Mouse (Mus musculus) forebrain, embryonic 15.5 days (tissue): ENCODE measurements around the gene Mpp3. TPM values are rescaled to one million over a fixed set of nuclear protein-coding genes. Genes with fewer than 3 reads are reported as not detected.

Experiments
- ATAC-seq: fragments of 200-750 bp; cut with Nextera tagmentation; replicated peaks from 2 replicates; pipeline ENCODE4 v1.8.0; 2017; ENCODE audit warnings: mild to moderate bottlenecking, moderate TSS enrichment, moderate library complexity
- H3K27ac ChIP-seq: fragments of 300-500 bp; sonication (generic); replicated peaks from 2 replicates; pipeline ENCODE4 v1.5.1; 2015; ENCODE audit warnings: mild to moderate bottlenecking, inconsistent platforms
- H3K27me3 ChIP-seq: fragments of 300-500 bp; sonication (generic); 2 replicates; pipeline ENCODE4 v1.6.1; 2015; ENCODE audit warnings: inconsistent platforms
- H3K36me3 ChIP-seq: fragments of 300-500 bp; sonication (generic); 2 replicates; pipeline ENCODE4 v1.6.1; 2015; ENCODE audit warnings: mild to moderate bottlenecking, inconsistent platforms
- H3K4me1 ChIP-seq: fragments of 300-500 bp; sonication (generic); 2 replicates; pipeline ENCODE4 v1.6.1; 2015; ENCODE audit warnings: inconsistent platforms
- H3K4me2 ChIP-seq: fragments of 300-500 bp; sonication (generic); replicated peaks from 2 replicates; pipeline ENCODE4 v1.6.1; 2015; ENCODE audit warnings: mild to moderate bottlenecking, inconsistent platforms
- H3K4me3 ChIP-seq: fragments of 300-500 bp; sonication (generic); 2 replicates; pipeline ENCODE4 v1.5.1; 2015; ENCODE audit warnings: mild to moderate bottlenecking, inconsistent platforms
- H3K9ac ChIP-seq: fragments of 300-500 bp; sonication (generic); replicated peaks from 2 replicates; pipeline ENCODE4 v1.6.1; 2015; ENCODE audit warnings: mild to moderate bottlenecking, inconsistent platforms
- H3K9me3 ChIP-seq: fragments of 300-500 bp; sonication (generic); 2 replicates; pipeline ENCODE4 v1.6.1; 2016; ENCODE audit warnings: inconsistent platforms
- WGBS: fragments of 180-500 bp; shearing (Covaris S2); methylation state at CpG from one replicate; pipeline ENCODE4 v1.1.7; 2015; ENCODE audit warnings: mixed read lengths; 5-methylcytosine and 5-hydroxymethylcytosine counted together
- polyA plus RNA-seq: library from polyadenylated mRNA; unstranded; fragments of >200 nt; fragmentation: Nextera tagmentation; extraction: Ambion mirVana; gene quantifications from 2 replicates; pipeline ENCODE4 v1.2.1, GENCODE M21; 2015

Mpp3 gene
- polyA plus RNA-seq, 1 experiment from 2014 or later: 48.5 TPM

GRCm38 (mm10) chr11:101971410-101971809, 56.9 kb downstream of the Mpp3 start:
- Histone ChIP-seq H3K4me2 (no peak overlapping the region), H3K36me3 (no peaks in the 10 kb centered on the region), H3K4me3 (no peak overlapping the region), H3K27ac (no peak overlapping the region), H3K9ac (no peak overlapping the region), H3K4me1 (peaks cover 5% of the 10 kb centered on the region), H3K9me3 (no peaks in the 10 kb centered on the region), H3K27me3 (peaks cover 6% of the 10 kb centered on the region; the same call in 1 of the 2 replicates)
- WGBS: 50% methylated on average over 3 of the region's 3 CpGs
- ATAC-seq: no peak

- Histone ChIP-seq H3K27ac (no peak overlapping the region), H3K9ac (no peak overlapping the region), H3K36me3 (no peaks in the 10 kb centered on the region), H3K4me1 (peaks cover 5% of the 10 kb centered on the region), H3K27me3 (peaks cover 22% of the 10 kb centered on the region), H3K9me3 (no peaks in the 10 kb centered on the region), H3K4me2 (no peak overlapping the region), H3K4me3 (no peak overlapping the region)
- WGBS: 80% methylated on average over 13 of the region's 13 CpGs
- no peak for ATAC-seq
These were observed 58.4 kb downstream of the Mpp3 start for GRCm38 (mm10) chr11:101969835-101970234.

- Histone ChIP-seq H3K27ac (no peak overlapping the region), H3K9me3 (no peaks in the 10 kb centered on the region), H3K4me2 (no peak overlapping the region), H3K27me3 (peaks cover 32% of the 10 kb centered on the region), H3K4me1 (peaks cover 12% of the 10 kb centered on the region), H3K4me3 (no peak overlapping the region), H3K36me3 (no peaks in the 10 kb centered on the region), H3K9ac (no peak overlapping the region)
- ATAC-seq: peak; percentile 60; the same call in 1 of the 2 replicates
- 0% methylated on average over 5 of the region's 5 CpGs for WGBS
These were observed 59.5 kb downstream of the Mpp3 start for GRCm38 (mm10) chr11:101968791-101969190.

- Histone ChIP-seq H3K4me3 (no peak overlapping the region), H3K27me3 (peaks cover 37% of the 10 kb centered on the region), H3K4me1 (peaks cover 17% of the 10 kb centered on the region), H3K36me3 (no peaks in the 10 kb centered on the region), H3K9ac (no peak overlapping the region), H3K4me2 (no peak overlapping the region), H3K9me3 (no peaks in the 10 kb centered on the region), H3K27ac (no peak overlapping the region)
- 16% methylated on average over 7 of the region's 7 CpGs for WGBS
- 0 out of 2 replicates have a peak, but pooled peaks have one; percentile 5 for ATAC-seq
These were observed 60.0 kb downstream of the Mpp3 start for GRCm38 (mm10) chr11:101968311-101968710.

- 16% methylated on average over 10 of the region's 10 CpGs for WGBS
- H3K27ac ChIP-seq: no peak within 1 kb of the TSS
- no peak within 1 kb of the TSS for H3K4me2 ChIP-seq
- H3K27me3 ChIP-seq: peaks cover 49% of the 10 kb centered on the region
- no peak within 1 kb of the TSS for H3K4me3 ChIP-seq
- H3K4me1 ChIP-seq: peaks cover 23% of the 10 kb centered on the region
- no peaks in the 10 kb centered on the region for H3K36me3 ChIP-seq
- ATAC-seq: no peak
- H3K9ac ChIP-seq: no peak within 1 kb of the TSS
- H3K9me3 ChIP-seq: no peaks in the 10 kb centered on the region
These were observed 61.2 kb downstream of the Mpp3 start, which contains the start of gene Sost for GRCm38 (mm10) chr11:101966965-101967614. Sost (minus strand) TSS chr11:101967015.

GRCm38 (mm10) chr11:101965553-101965952, 62.7 kb downstream of the Mpp3 start:
- ATAC-seq: no peak
- H3K36me3 ChIP-seq: no peaks in the 10 kb centered on the region
- peaks cover 23% of the 10 kb centered on the region for H3K4me1 ChIP-seq
- 13% methylated on average over 2 of the region's 2 CpGs for WGBS
- no peak overlapping the region for H3K9ac ChIP-seq
- no peak overlapping the region for H3K27ac ChIP-seq
- H3K27me3 ChIP-seq: peaks cover 63% of the 10 kb centered on the region
- no peak overlapping the region for H3K4me3 ChIP-seq
- no peak overlapping the region for H3K4me2 ChIP-seq
- no peaks in the 10 kb centered on the region for H3K9me3 ChIP-seq

GRCm38 (mm10) chr11:101964647-101965046, 63.6 kb downstream of the Mpp3 start:
- Histone ChIP-seq H3K27me3 (peaks cover 65% of the 10 kb centered on the region), H3K9ac (no peak overlapping the region), H3K4me2 (no peak overlapping the region), H3K9me3 (no peaks in the 10 kb centered on the region), H3K4me1 (peaks cover 23% of the 10 kb centered on the region), H3K4me3 (no peak overlapping the region), H3K36me3 (no peaks in the 10 kb centered on the region), H3K27ac (no peak overlapping the region)
- no peak for ATAC-seq
- 5% methylated on average over 8 of the region's 8 CpGs for WGBS

- under 1% methylated on average over 76 of the region's 78 CpGs for WGBS
- H3K36me3 ChIP-seq: no peaks in the 10 kb centered on the region
- peaks cover 64% of the 10 kb centered on the region for H3K27me3 ChIP-seq
- peak; percentile 64; the same call in 1 of the 2 replicates for ATAC-seq
- peaks cover 23% of the 10 kb centered on the region for H3K4me1 ChIP-seq
- H3K4me3 ChIP-seq: peak overlapping the region; percentile 66
- peak overlapping the region; percentile 55 for H3K9ac ChIP-seq
- no peaks in the 10 kb centered on the region for H3K9me3 ChIP-seq
- H3K4me2 ChIP-seq: peak overlapping the region; percentile 98
- H3K27ac ChIP-seq: no peak overlapping the region
These were observed 64.6 kb downstream of the Mpp3 start for GRCm38 (mm10) chr11:101963473-101964291.

GRCm38 (mm10) chr11:101963043-101963442, 65.2 kb downstream of the Mpp3 start:
- Histone ChIP-seq H3K36me3 (no peaks in the 10 kb centered on the region), H3K9ac (no peak overlapping the region), H3K27me3 (peaks cover 61% of the 10 kb centered on the region), H3K9me3 (no peaks in the 10 kb centered on the region), H3K4me3 (peak overlapping the region; percentile 66), H3K27ac (no peak overlapping the region), H3K4me2 (peak overlapping the region; percentile 98), H3K4me1 (peaks cover 18% of the 10 kb centered on the region)
- ATAC-seq: no peak
- 2% methylated on average over 11 of the region's 11 CpGs for WGBS

GRCm38 (mm10) chr11:101957476-101957875, 70.8 kb downstream of the Mpp3 start:
- Histone ChIP-seq H3K27me3 (peaks cover 23% of the 10 kb centered on the region), H3K4me2 (no peak overlapping the region), H3K9me3 (no peaks in the 10 kb centered on the region), H3K4me1 (peaks cover 7% of the 10 kb centered on the region), H3K9ac (no peak overlapping the region), H3K36me3 (no peaks in the 10 kb centered on the region), H3K4me3 (no peak overlapping the region), H3K27ac (no peak overlapping the region)
- WGBS: 39% methylated on average over 5 of the region's 5 CpGs
- ATAC-seq: no peak

- no peak overlapping the region for H3K4me2 ChIP-seq
- H3K4me1 ChIP-seq: peaks cover 10% of the 10 kb centered on the region
- H3K4me3 ChIP-seq: no peak overlapping the region
- H3K9ac ChIP-seq: no peak overlapping the region
- no peaks in the 10 kb centered on the region for H3K9me3 ChIP-seq
- ATAC-seq: no peak
- no peaks in the 10 kb centered on the region for H3K36me3 ChIP-seq
- peaks cover 4% of the 10 kb centered on the region; the same call in 1 of the 2 replicates for H3K27me3 ChIP-seq
- no peak overlapping the region for H3K27ac ChIP-seq
- 77% methylated on average over 4 of the region's 4 CpGs for WGBS
These were observed 74.8 kb downstream of the Mpp3 start for GRCm38 (mm10) chr11:101953441-101953840.
